Mouse (Mus musculus) MEL (cell line): ENCODE data around the gene Gm5426. TPM values are rescaled to one million over a fixed set of nuclear protein-coding genes. Genes with fewer than 3 reads are reported as not detected.
"Not testable (repeated sequence)": the region's sequence is repeated elsewhere in the genome, so short reads cannot be mapped to it uniquely, and the experiment has no call there.

Experiments used
- DNase-seq: peaks from one replicate; pipeline ENCODE4 v3.0.0; 2011; ENCODE audit warnings: low read depth, low spot score
- H3K27ac ChIP-seq: 2 replicates; pipeline ENCODE4 v1.5.1; 2012; ENCODE audit warnings: low read depth, mild to moderate bottlenecking, control low read depth, low read length, moderate library complexity; ENCODE audit not compliant: control insufficient read depth
- H3K27me3 ChIP-seq, 2 experiments: fragments of 150-350 bp in 1 of 2; sonication (generic) in 1 of 2; 2 replicates each; pipeline ENCODE4 v1.6.1; 2012; ENCODE audit warnings: low read length in 2 of 2, mild to moderate bottlenecking in 2 of 2, improper control_type of control experiment in 1 of 2, moderate library complexity in 1 of 2; ENCODE audit not compliant: insufficient read depth in 2 of 2, control insufficient read depth in 1 of 2
- H3K36me3 ChIP-seq, 2 experiments: 2 replicates each; pipeline ENCODE4 v1.6.1; 2012 to 2014; ENCODE audit warnings: low read length in 2 of 2, improper control_type of control experiment in 1 of 2, inconsistent platforms in 1 of 2, mild to moderate bottlenecking in 1 of 2; ENCODE audit not compliant: insufficient read depth in 2 of 2, control insufficient read depth in 1 of 2
- H3K4me1 ChIP-seq, 2 experiments: fragments of 150-350 bp in 1 of 2; sonication (generic) in 1 of 2; 2 replicates each; pipeline ENCODE4 v1.6.1; 2012; ENCODE audit warnings: low read length in 2 of 2, improper control_type of control experiment in 1 of 2, mild to moderate bottlenecking in 1 of 2; ENCODE audit not compliant: insufficient read depth in 2 of 2, control insufficient read depth in 1 of 2
- H3K4me3 ChIP-seq, 2 experiments: fragments of 150-350 bp in 1 of 2; sonication (generic) in 1 of 2; 2 replicates each; pipeline ENCODE4 v1.5.1; 2012; ENCODE audit warnings: low read depth in 2 of 2, low read length in 2 of 2, mild to moderate bottlenecking in 2 of 2, moderate library complexity in 2 of 2, control low read depth in 1 of 2, improper control_type of control experiment in 1 of 2; ENCODE audit not compliant: control insufficient read depth in 1 of 2, insufficient read depth in 1 of 2
- H3K79me2 ChIP-seq: 2 replicates; pipeline ENCODE4 v1.6.1; 2012; ENCODE audit warnings: mild to moderate bottlenecking, low read length, moderate library complexity; ENCODE audit not compliant: control insufficient read depth, poor library complexity, insufficient read depth
- H3K9ac ChIP-seq: 2 replicates; pipeline ENCODE4 v1.6.1; 2012; ENCODE audit warnings: low read depth, mild to moderate bottlenecking, control low read depth, low read length, moderate library complexity; ENCODE audit not compliant: control insufficient read depth, poor library complexity, severe bottlenecking
- H3K9me3 ChIP-seq: fragments of 150-350 bp; sonication (generic); replicated peaks from 2 replicates; pipeline ENCODE4 v1.6.1; 2012; ENCODE audit warnings: mild to moderate bottlenecking, low read length, improper control_type of control experiment, moderate library complexity; ENCODE audit not compliant: insufficient read depth
- CTCF ChIP-seq, 3 experiments: IDR thresholded peaks in 2 of 3; conservative IDR thresholded peaks in 1 of 3; 2 replicates each; pipeline ENCODE4 v1.5.1; 2011 to 2012; ENCODE audit warnings: low read length in 3 of 3, low read depth in 2 of 3, mild to moderate bottlenecking in 2 of 3, improper control_type of control experiment in 1 of 3, inconsistent platforms in 1 of 3, mixed read lengths in 1 of 3, moderate library complexity in 1 of 3; ENCODE audit not compliant: control insufficient read depth in 1 of 3, insufficient read depth in 1 of 3, poor library complexity in 1 of 3, severe bottlenecking in 1 of 3
- E2F4 ChIP-seq: IDR thresholded peaks from 2 replicates; pipeline ENCODE4 v1.6.1; 2011; ENCODE audit warnings: low read depth, low read length, improper control_type of control experiment, borderline replicate concordance
- GATA1 ChIP-seq: IDR thresholded peaks from 2 replicates; pipeline ENCODE4 v1.6.1; 2011; ENCODE audit warnings: low read depth, low read length, improper control_type of control experiment
- HCFC1 ChIP-seq: IDR thresholded peaks from 2 replicates; pipeline ENCODE4 v1.6.1; 2012; ENCODE audit warnings: low read depth, mild to moderate bottlenecking, inconsistent platforms, low read length, improper control_type of control experiment, moderate library complexity
- KAT2A ChIP-seq: conservative IDR thresholded peaks from 2 replicates; pipeline ENCODE4 v1.6.1; 2012; ENCODE audit warnings: low read depth, low read length, improper control_type of control experiment, inconsistent platforms
- MAX ChIP-seq: IDR thresholded peaks from 2 replicates; pipeline ENCODE4 v1.6.1; 2011; ENCODE audit warnings: low read length, improper control_type of control experiment
- MEF2A ChIP-seq: IDR thresholded peaks from 2 replicates; pipeline ENCODE4 v1.6.1; 2014; ENCODE audit warnings: low read depth, mild to moderate bottlenecking, inconsistent platforms, low read length, improper control_type of control experiment; ENCODE audit not compliant: poor library complexity, insufficient replicate concordance, severe bottlenecking; ENCODE audit errors: extremely low read depth
- MXI1 ChIP-seq: IDR thresholded peaks from 2 replicates; pipeline ENCODE4 v1.6.1; 2011; ENCODE audit warnings: mild to moderate bottlenecking, low read depth, low read length, improper control_type of control experiment
- NELFE ChIP-seq: IDR thresholded peaks from 2 replicates; pipeline ENCODE4 v1.6.1; 2011; ENCODE audit warnings: low read depth, low read length, improper control_type of control experiment
- POLR2A ChIP-seq, 2 experiments: IDR thresholded peaks; 2 replicates each; pipeline ENCODE4 v1.6.1; 2011 to 2012; ENCODE audit warnings: low read length in 2 of 2, mild to moderate bottlenecking in 2 of 2, control low read depth in 1 of 2, improper control_type of control experiment in 1 of 2, low read depth in 1 of 2, moderate library complexity in 1 of 2; ENCODE audit not compliant: control insufficient read depth in 1 of 2, insufficient read depth in 1 of 2, poor library complexity in 1 of 2
- SMC3 ChIP-seq: IDR thresholded peaks from 2 replicates; pipeline ENCODE4 v1.6.1; 2011; ENCODE audit warnings: low read depth, low read length, improper control_type of control experiment
- USF1 ChIP-seq: IDR thresholded peaks from 2 replicates; pipeline ENCODE4 v1.6.1; 2014; ENCODE audit warnings: low read depth, mild to moderate bottlenecking, inconsistent platforms, low read length, improper control_type of control experiment, moderate library complexity
- USF2 ChIP-seq, 2 experiments: IDR thresholded peaks; 2 replicates each; pipeline ENCODE4 v1.6.1; 2011 to 2012; ENCODE audit warnings: improper control_type of control experiment in 2 of 2, low read length in 2 of 2, borderline replicate concordance in 1 of 2, inconsistent platforms in 1 of 2, low read depth in 1 of 2, mild to moderate bottlenecking in 1 of 2; ENCODE audit not compliant: insufficient read depth in 1 of 2
- polyA plus RNA-seq, 2 experiments: library from polyadenylated mRNA; stranded (reverse) in 1 of 2; unstranded in 1 of 2; fragments of >175 nt in 1 of 2; fragments of >200 nt in 1 of 2; gene quantifications; 2 replicates each; pipeline versions ENCODE4 v1.2.1 to v1.2.4; 2012; ENCODE audit warnings: low replicate concordance in 2 of 2, low read depth in 1 of 2; ENCODE audit not compliant: insufficient read length in 2 of 2, insufficient read depth in 1 of 2, missing spikeins in 1 of 2
- total RNA-seq: library from RNA; depleted of rRNA; stranded (reverse); fragments of 300-350 nt; gene quantifications from 2 replicates; pipeline ENCODE4 v1.2.3, GENCODE M21; 2012; rRNA removed

Gm5426 gene
- not detected in 2 replicates for total RNA-seq
- 1 to 10 TPM in 1 of 2 experiments, not detected in 1; 1.0 TPM for polyA plus RNA-seq

DNA sequence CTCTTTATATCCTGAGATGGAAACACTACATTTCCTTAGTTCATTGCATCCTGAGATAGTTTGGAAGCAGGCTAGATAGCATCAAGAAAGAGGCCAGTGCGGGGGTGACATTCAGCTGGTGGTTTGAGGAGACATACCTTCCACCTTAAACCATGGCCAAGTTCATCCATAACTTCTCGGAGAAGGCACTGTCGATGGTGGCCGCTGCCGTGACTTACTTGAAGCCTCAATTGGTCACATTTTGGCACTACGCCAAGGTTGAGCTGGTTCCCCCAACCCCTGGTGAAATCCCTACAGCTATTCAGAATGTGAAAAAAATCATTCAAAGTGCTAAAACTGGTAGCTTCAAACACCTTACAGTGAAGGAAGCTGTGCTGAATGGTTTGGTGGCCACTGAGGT is at the start of gene Gm5426:
TSS of gene Gm5426 (plus strand) at position 153 of the 400 bp plus-strand sequence.
- H3K9me3 ChIP-seq, H3K27me3 ChIP-seq, H3K4me1 ChIP-seq, H3K9ac ChIP-seq, DNase-seq, H3K27ac ChIP-seq, H3K79me2 ChIP-seq, H3K36me3 ChIP-seq, H3K4me3 ChIP-seq: not testable (repeated sequence)

DNA sequence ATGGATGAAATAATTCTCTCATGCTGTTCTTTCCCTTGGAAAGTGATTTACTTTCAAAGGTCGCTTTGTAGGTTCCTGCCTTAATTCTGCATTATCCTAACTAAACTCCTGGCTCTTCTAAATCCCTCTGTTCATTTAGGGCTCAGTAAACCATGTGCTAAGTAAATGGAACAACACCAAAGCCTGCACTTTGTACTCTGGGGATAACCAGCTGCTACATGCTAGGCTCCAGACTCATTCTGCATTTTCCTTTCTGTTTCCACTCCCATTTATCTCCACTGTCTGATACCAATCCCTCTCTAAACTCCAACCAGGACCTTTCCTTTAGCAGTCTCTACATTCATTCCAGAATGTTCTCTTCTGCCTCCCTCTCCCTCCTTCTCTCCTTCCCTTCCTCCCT is 46.7 kb upstream of the Gm5426 start:
- no peak for TF ChIP-seq USF2 (IDR thresholded peaks at IDR 0.05; ENCODE audit: borderline replicate concordance in 1 of 2, insufficient read depth in 1 of 2, low read depth in 1 of 2, low read length in 2 of 2)
- TF ChIP-seq MEF2A = no peak
- TF ChIP-seq POLR2A (IDR thresholded peaks at IDR 0.05; ENCODE audit: control insufficient read depth in 1 of 2, insufficient read depth in 1 of 2, low read depth in 1 of 2, low read length in 2 of 2, poor library complexity in 1 of 2) = no peak
- TF ChIP-seq E2F4 = no peak
- no peak for TF ChIP-seq USF1
- no peak for TF ChIP-seq NELFE
- TF ChIP-seq MXI1 = no peak
- TF ChIP-seq HCFC1 = no peak
- Histone ChIP-seq H3K9me3 (no peaks in the 10 kb centered on the region), H3K36me3 (no peaks in the 10 kb centered on the region), H3K4me3 (no peak overlapping the region), H3K27me3 (peaks cover 4 to 16% of the 10 kb centered on the region in 2 experiments; a peak in 3 of 4 replicates), H3K27ac (no peak overlapping the region), H3K79me2 (no peaks in the 10 kb centered on the region), H3K4me1 (no peaks in the 10 kb centered on the region), H3K9ac (no peak overlapping the region)
- no peak for DNase-seq

DNA sequence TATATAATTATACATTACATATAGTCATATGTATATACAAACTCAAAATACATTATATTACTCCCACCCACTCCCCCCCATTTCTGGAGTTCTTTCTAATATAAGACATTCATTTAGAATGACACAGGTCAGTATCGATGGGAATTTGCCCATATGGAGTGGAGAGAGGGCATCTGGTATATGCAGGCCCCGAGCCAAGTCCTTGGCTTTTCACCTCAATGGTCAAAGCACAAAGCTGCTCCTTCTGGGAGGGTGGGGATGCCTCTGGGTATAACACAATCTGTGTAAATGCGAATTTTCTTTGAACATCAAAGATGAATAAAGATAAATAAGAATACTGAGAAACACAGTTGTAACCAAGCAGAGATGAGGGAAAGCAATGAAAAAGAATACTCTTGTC is 46.0 kb upstream of the Gm5426 start:
- peaks cover 7 to 18% of the 10 kb centered on the region in 2 experiments for H3K27me3 ChIP-seq
- no peaks in the 10 kb centered on the region for H3K36me3 ChIP-seq
- H3K27ac ChIP-seq = no peak overlapping the region
- H3K79me2 ChIP-seq = no peaks in the 10 kb centered on the region
- no peak for DNase-seq
- no peak for TF ChIP-seq KAT2A
- no peak for TF ChIP-seq CTCF (IDR thresholded peaks at IDR 0.05 in 2 of 3, conservative IDR thresholded peaks at IDR 0.05 in 1 of 3; ENCODE audit: control insufficient read depth in 1 of 3, insufficient read depth in 1 of 3, low read depth in 2 of 3, low read length in 3 of 3, poor library complexity in 1 of 3, severe bottlenecking in 1 of 3)
- TF ChIP-seq GATA1 = no peak
- no peak for TF ChIP-seq MXI1
- TF ChIP-seq MAX = no peak
- TF ChIP-seq USF1 = no peak
- TF ChIP-seq SMC3 = no peak
- H3K4me1 ChIP-seq = no peaks in the 10 kb centered on the region
- H3K4me3 ChIP-seq = no peak overlapping the region
- H3K9ac ChIP-seq = no peak overlapping the region
- no peaks in the 10 kb centered on the region for H3K9me3 ChIP-seq
